Mouse (Mus musculus) liver, adult 2 months (tissue): Measurements from ENCODE around the gene Gpld1. TPM values are rescaled to one million over a fixed set of nuclear protein-coding genes. Genes with fewer than 3 reads are reported as not detected.
A peak's percentile ranks its signal among the peaks of the same experiment; 100 is the strongest.

Experiments used
- DNase-seq: peaks from one replicate; pipeline ENCODE4 v3.0.0-alpha.2; 2011; ENCODE audit warnings: low read depth, low spot score; ENCODE audit errors: extremely low read depth
- H3K27ac ChIP-seq: fragments of 200-500 bp; replicated peaks from 2 replicates; pipeline ENCODE4 v1.5.1; 2012; ENCODE audit warnings: low read depth, mild to moderate bottlenecking, control low read depth, inconsistent platforms, low read length; ENCODE audit not compliant: insufficient read depth
- H3K27me3 ChIP-seq: fragments of 200-500 bp; 2 replicates; pipeline ENCODE4 v1.6.1; 2012; ENCODE audit warnings: mild to moderate bottlenecking, moderate library complexity, low read length, inconsistent platforms; ENCODE audit not compliant: control insufficient read depth, insufficient read depth
- H3K36me3 ChIP-seq: fragments of 200-500 bp; 2 replicates; pipeline ENCODE4 v1.6.1; 2012; ENCODE audit warnings: low read length, inconsistent platforms; ENCODE audit not compliant: control insufficient read depth, insufficient read depth
- H3K4me1 ChIP-seq: fragments of 200-500 bp; 2 replicates; pipeline ENCODE4 v1.6.1; 2011; ENCODE audit warnings: low read length; ENCODE audit not compliant: control insufficient read depth, insufficient read depth
- H3K4me3 ChIP-seq: fragments of 200-500 bp; 2 replicates; pipeline ENCODE4 v1.5.1; 2011; ENCODE audit warnings: low read depth, mild to moderate bottlenecking, control low read depth, low read length, moderate library complexity; ENCODE audit not compliant: insufficient read depth
- H3K79me2 ChIP-seq: fragments of 200-500 bp; 2 replicates; pipeline ENCODE4 v1.6.1; 2012; ENCODE audit warnings: inconsistent platforms, mild to moderate bottlenecking, low read length, moderate library complexity; ENCODE audit not compliant: control insufficient read depth, insufficient read depth
- H3K9ac ChIP-seq: fragments of 200-500 bp; 2 replicates; pipeline ENCODE4 v1.6.1; 2012; ENCODE audit warnings: low read depth, mild to moderate bottlenecking, control low read depth, inconsistent platforms, low read length
- CTCF ChIP-seq: fragments of 200-500 bp; IDR thresholded peaks from 2 replicates; pipeline ENCODE4 v1.5.1; 2011; ENCODE audit warnings: low read depth, low read length, control low read depth
- POLR2A ChIP-seq: fragments of 200-500 bp; IDR thresholded peaks from 2 replicates; pipeline ENCODE4 v1.6.1; 2011; ENCODE audit warnings: low read length, control low read depth; ENCODE audit not compliant: insufficient read depth; ENCODE audit errors: extremely low read depth
- WGBS: fragments of 180-500 bp; shearing (Covaris S2); methylation state at CpG from one replicate; pipeline ENCODE4 v1.1.7; 2018; 5-methylcytosine and 5-hydroxymethylcytosine counted together
- polyA plus RNA-seq: library from polyadenylated mRNA; depleted of rRNA; stranded (reverse); fragments of >200 nt; gene quantifications from 2 replicates; pipeline ENCODE4 v1.2.3, GENCODE M21; 2012
- total RNA-seq: library from RNA; depleted of rRNA; stranded (reverse); fragments of >200 nt; gene quantifications from 2 replicates; pipeline ENCODE4 v1.2.3, GENCODE M21; 2014

The Gpld1 gene
- total and polyA plus RNA-seq, 2 experiments = 88.9 to 156 TPM

DNA sequence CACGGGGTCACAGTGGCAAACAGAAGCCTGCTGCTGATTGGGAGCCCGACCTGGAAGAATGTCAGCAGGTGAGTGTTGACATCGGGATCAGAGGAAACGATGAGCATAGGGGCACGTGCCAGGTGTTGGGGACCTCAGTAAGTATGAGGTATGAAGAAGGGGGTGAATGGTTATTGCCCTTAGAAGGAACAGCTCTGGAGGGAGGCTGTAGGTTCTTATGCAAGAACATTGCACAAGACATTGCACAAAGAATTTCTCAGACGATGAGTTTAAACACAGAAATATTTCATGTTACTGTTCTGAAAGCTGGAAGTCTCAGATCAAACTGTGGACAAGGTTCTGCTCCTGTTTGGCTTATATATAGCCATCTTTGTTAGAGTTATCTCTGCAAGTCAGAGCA, 38.1 kb downstream of the Gpld1 start:
- Histone ChIP-seq H3K4me1 (peaks cover 34% of the 10 kb centered on the region), H3K79me2 (no peaks in the 10 kb centered on the region; the same call in 1 of the 2 replicates), H3K36me3 (peaks cover 58% of the 10 kb centered on the region), H3K4me3 (no peak overlapping the region), H3K9ac (no peak overlapping the region), H3K27me3 (no peaks in the 10 kb centered on the region), H3K27ac (peak overlapping the region; percentile 25)
- no peak for TF ChIP-seq POLR2A
- 23% methylated on average over 6 of the region's 6 CpGs for WGBS
- DNase-seq = peak; percentile 59

- Histone ChIP-seq H3K27me3 (no peaks in the 10 kb centered on the region), H3K27ac (no peak overlapping the region), H3K79me2 (no peaks in the 10 kb centered on the region; the same call in 1 of the 2 replicates), H3K36me3 (peaks cover 68% of the 10 kb centered on the region), H3K9ac (no peak overlapping the region), H3K4me3 (no peak overlapping the region), H3K4me1 (peaks cover 11% of the 10 kb centered on the region)
- no peak for DNase-seq
- TF ChIP-seq CTCF (no peak), POLR2A (no peak)
- 54% methylated on average over 2 of the region's 2 CpGs for WGBS
Measured at GRCm38 (mm10) chr13:24985435-24985834, 42.5 kb downstream of the Gpld1 start.

DNA sequence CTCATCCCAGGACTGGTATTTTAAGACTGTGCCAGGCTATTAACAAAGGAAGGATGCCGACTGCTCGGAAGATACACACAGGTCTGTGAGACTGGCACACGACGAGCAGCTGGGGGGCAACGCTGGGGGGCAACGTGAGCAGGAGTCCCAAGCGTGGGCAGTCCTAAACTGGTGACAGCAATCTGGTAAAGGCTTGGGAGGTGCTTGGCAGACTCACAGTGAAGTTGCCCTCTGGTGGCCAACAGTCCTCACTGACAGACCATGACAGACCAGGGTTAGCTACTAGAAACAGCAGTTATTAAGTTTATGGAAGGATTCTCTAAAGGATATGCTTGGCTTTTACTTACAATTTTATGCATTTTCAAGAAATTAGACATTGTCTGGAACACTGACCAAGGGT, 45.4 kb downstream of the Gpld1 start:
- Histone ChIP-seq H3K27ac (no peak overlapping the region), H3K79me2 (no peaks in the 10 kb centered on the region), H3K9ac (no peak overlapping the region), H3K36me3 (peaks cover 66% of the 10 kb centered on the region), H3K4me1 (peaks cover 8% of the 10 kb centered on the region), H3K4me3 (no peak overlapping the region), H3K27me3 (no peaks in the 10 kb centered on the region)
- TF ChIP-seq POLR2A (no peak), CTCF (peak; percentile 74)
- peak; percentile 68 for DNase-seq
- WGBS = 43% methylated on average over 7 of the region's 7 CpGs

- Histone ChIP-seq H3K79me2 (no peaks in the 10 kb centered on the region), H3K9ac (no peak overlapping the region), H3K36me3 (peaks cover 64% of the 10 kb centered on the region), H3K4me1 (peaks cover 8% of the 10 kb centered on the region), H3K27ac (no peak overlapping the region), H3K4me3 (no peak overlapping the region), H3K27me3 (no peaks in the 10 kb centered on the region)
- no peak for TF ChIP-seq POLR2A
- TF ChIP-seq CTCF = 0 out of 2 replicates have a peak, but pooled peaks have one; percentile 8
- peak; percentile 48 for DNase-seq
- WGBS = 44% methylated on average over 6 of the region's 6 CpGs
Measured at GRCm38 (mm10) chr13:24989006-24989405, 46.1 kb downstream of the Gpld1 start.

DNA sequence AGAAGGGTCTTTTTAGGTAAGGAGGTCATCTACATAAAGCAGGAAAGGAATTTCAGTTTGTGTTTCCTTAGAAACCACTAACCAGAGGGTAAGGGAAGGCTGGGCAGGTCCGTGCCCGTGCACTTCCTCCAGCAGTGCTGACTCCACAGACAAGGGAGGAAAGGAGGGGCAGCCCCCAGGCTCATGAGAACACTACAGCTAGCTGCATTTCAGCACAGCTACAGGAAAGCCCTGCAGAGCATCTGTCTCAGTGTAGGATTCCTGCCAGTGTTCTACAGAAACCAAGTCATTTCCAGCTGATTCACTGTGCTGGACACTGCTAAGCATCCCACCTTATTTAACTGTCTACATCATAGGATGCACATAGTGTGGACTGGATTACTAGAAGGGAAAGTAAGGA, 50.2 kb downstream of the Gpld1 start:
- 65% methylated on average over 2 of the region's 2 CpGs for WGBS

DNA sequence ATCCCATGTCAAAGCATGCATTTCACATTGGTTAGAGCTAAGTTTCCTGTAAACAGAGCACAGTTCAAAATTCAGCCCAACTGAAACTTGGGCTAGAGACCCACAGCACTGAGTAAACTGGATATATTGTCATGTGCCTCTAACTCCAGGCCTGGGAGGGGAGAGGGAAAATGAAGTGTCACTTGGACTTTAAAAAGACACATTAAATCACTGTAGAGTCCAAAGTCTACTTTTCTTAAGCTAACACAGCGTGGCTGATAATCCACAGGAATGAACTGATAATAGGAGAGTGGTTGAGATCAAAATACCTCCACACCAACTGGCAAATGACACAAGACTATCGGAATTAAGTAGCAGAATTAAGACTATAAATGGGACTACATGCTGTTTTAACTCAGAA, 56.6 kb downstream of the Gpld1 start:
- DNase-seq = peak; percentile 87
- no peak overlapping the region for H3K4me3 ChIP-seq
- peaks cover 55% of the 10 kb centered on the region for H3K36me3 ChIP-seq
- 17% methylated on average over 2 of the region's 2 CpGs for WGBS
- TF ChIP-seq CTCF (no peak), POLR2A (no peak)
- no peak overlapping the region for H3K9ac ChIP-seq
- peaks cover 3% of the 10 kb centered on the region; the same call in 1 of the 2 replicates for H3K79me2 ChIP-seq
- H3K27ac ChIP-seq = peak overlapping the region; percentile 86
- H3K4me1 ChIP-seq = peaks cover 16% of the 10 kb centered on the region
- H3K27me3 ChIP-seq = no peaks in the 10 kb centered on the region

More for the DNA sequence above, 50.2 kb downstream of the Gpld1 start:
- Histone ChIP-seq H3K4me3 (no peak overlapping the region), H3K4me1 (peaks cover 3% of the 10 kb centered on the region; the same call in 1 of the 2 replicates), H3K9ac (no peak overlapping the region), H3K27me3 (no peaks in the 10 kb centered on the region), H3K36me3 (peaks cover 61% of the 10 kb centered on the region), H3K27ac (no peak overlapping the region), H3K79me2 (no peaks in the 10 kb centered on the region)
- DNase-seq = no peak
- no peak for TF ChIP-seq POLR2A
- TF ChIP-seq CTCF = no peak

DNA sequence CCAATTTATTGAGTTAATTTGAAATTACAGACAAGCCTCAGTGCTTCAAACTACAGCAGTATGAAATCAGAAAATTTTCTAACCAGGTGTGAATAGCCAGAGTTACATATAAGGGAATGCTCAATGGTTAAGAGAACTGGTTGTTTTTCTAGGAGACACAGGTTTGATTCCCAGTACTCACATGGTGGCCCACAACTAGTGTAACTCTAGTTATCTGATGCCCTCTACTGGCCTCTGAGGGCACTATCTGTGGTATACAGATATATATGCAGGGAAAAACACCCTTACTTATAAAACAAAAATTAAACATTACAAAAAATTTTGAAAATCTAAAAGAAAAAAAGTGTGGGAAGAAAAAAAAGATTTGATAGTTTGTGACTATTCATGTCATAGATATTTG, 60.0 kb downstream of the Gpld1 start:
- Histone ChIP-seq H3K4me3 (no peak overlapping the region), H3K36me3 (peaks cover 47% of the 10 kb centered on the region), H3K27ac (no peak overlapping the region), H3K4me1 (peaks cover 16% of the 10 kb centered on the region), H3K9ac (no peak overlapping the region), H3K27me3 (no peaks in the 10 kb centered on the region), H3K79me2 (peaks cover 16% of the 10 kb centered on the region)
- DNase-seq = no peak
- TF ChIP-seq CTCF = peak; percentile 13; the same call in 1 of the 2 replicates
- TF ChIP-seq POLR2A = no peak
